Mouse (Mus musculus) lung, postnatal 0 days (tissue): ENCODE data around the gene Aes. TPM values are rescaled to one million over a fixed set of nuclear protein-coding genes. Genes with fewer than 3 reads are reported as not detected.
A peak's percentile ranks its signal among the peaks of the same experiment; 100 is the strongest.

ENCODE experiments used
- ATAC-seq: fragments of 200-750 bp; cut with Nextera tagmentation; 2 replicates; pipeline ENCODE4 v1.8.0; 2017; ENCODE audit warnings: moderate library complexity
- DNase-seq: peaks from one replicate; pipeline ENCODE4 v3.0.0-alpha.2; 2016; ENCODE audit warnings: low spot score
- H3K27ac ChIP-seq: fragments of 300-500 bp; sonication (generic); 2 replicates; pipeline ENCODE4 v1.5.1; 2014; ENCODE audit warnings: antibody characterized with exemption, mild to moderate bottlenecking, low read length, mixed read lengths
- H3K27me3 ChIP-seq: fragments of 300-500 bp; sonication (generic); replicated peaks from 2 replicates; pipeline ENCODE4 v1.6.1; 2014; ENCODE audit warnings: low read length, mixed read lengths; ENCODE audit not compliant: insufficient read depth
- H3K36me3 ChIP-seq: fragments of 300-500 bp; sonication (generic); 2 replicates; pipeline ENCODE4 v1.6.1; 2014; ENCODE audit warnings: low read length, mixed read lengths; ENCODE audit not compliant: insufficient read depth
- H3K4me1 ChIP-seq: fragments of 300-500 bp; sonication (generic); 2 replicates; pipeline ENCODE4 v1.6.1; 2014; ENCODE audit warnings: antibody characterized with exemption, low read depth, low read length, mixed read lengths; ENCODE audit not compliant: insufficient read depth
- H3K4me2 ChIP-seq: fragments of 300-500 bp; sonication (generic); replicated peaks from 2 replicates; pipeline ENCODE4 v1.6.1; 2014; ENCODE audit warnings: low read depth, mild to moderate bottlenecking, low read length, moderate library complexity, mixed read lengths
- H3K4me3 ChIP-seq: fragments of 300-500 bp; sonication (generic); 2 replicates; pipeline ENCODE4 v1.5.1; 2014; ENCODE audit warnings: low read depth, low read length
- H3K9ac ChIP-seq: fragments of 300-500 bp; sonication (generic); replicated peaks from 2 replicates; pipeline ENCODE4 v1.6.1; 2014; ENCODE audit warnings: low read depth, mild to moderate bottlenecking
- H3K9me3 ChIP-seq: fragments of 300-500 bp; sonication (generic); 2 replicates; pipeline ENCODE4 v1.6.1; 2016; ENCODE audit warnings: low read length, mixed read lengths
- CTCF ChIP-seq: IDR thresholded peaks from 2 replicates; pipeline ENCODE4 v1.5.1; 2016; ENCODE audit warnings: antibody characterized with exemption, mild to moderate bottlenecking
- EP300 ChIP-seq: IDR thresholded peaks from 2 replicates; pipeline ENCODE4 v1.6.1; 2016; ENCODE audit warnings: antibody characterized with exemption, mild to moderate bottlenecking, control low read depth
- WGBS: fragments of 180-500 bp; shearing (Covaris S2); extraction: QIAGEN DNeasy Blood & Tissue Kit; methylation state at CpG from one replicate; pipeline ENCODE4 v1.1.7; 2014; 5-methylcytosine and 5-hydroxymethylcytosine counted together
- polyA plus RNA-seq: library from polyadenylated mRNA; unstranded; fragments of >200 nt; fragmentation: Nextera tagmentation; extraction: Ambion mirVana; gene quantifications from 2 replicates; pipeline ENCODE4 v1.2.1, GENCODE M21; 2015

Aes gene
- polyA plus RNA-seq, 1 experiment from 2014 or later = 473 TPM

GRCm38 (mm10) chr10:81519978-81520365 lies 39.3 kb upstream of the Aes start:
- Histone ChIP-seq H3K9ac (no peak overlapping the region), H3K4me2 (no peak overlapping the region), H3K27ac (no peak overlapping the region), H3K4me3 (no peak overlapping the region), H3K36me3 (no peaks in the 10 kb centered on the region), H3K4me1 (peaks cover 6% of the 10 kb centered on the region; the same call in 1 of the 2 replicates), H3K27me3 (no peaks in the 10 kb centered on the region), H3K9me3 (no peaks in the 10 kb centered on the region)
- DNase-seq (no peak), ATAC-seq (no peak)
- WGBS = 35% methylated on average over 3 of the region's 3 CpGs
- TF ChIP-seq EP300 (no peak), CTCF (no peak)

DNA sequence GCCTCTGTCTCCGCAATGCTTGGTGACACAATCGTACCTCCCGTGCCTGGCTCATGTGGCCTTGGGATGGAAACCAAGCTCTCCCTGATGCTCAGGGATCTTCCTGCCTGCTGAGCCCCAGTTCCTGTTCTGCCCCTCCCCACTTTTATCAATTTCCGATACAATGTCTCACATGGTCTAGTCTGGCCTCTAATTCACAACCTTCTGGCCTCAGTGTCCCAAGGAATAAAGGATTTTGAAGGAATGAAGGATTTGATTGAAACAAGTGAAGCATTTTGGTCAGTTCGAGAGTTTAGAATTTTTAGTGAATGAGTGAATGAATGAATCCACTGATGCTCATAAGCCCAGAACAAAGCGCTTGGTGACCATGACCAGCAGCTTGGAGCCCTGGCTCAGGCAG lies 36.1 kb upstream of the Aes start:
- Histone ChIP-seq H3K4me2 (no peak overlapping the region), H3K9ac (no peak overlapping the region), H3K36me3 (no peaks in the 10 kb centered on the region), H3K9me3 (no peaks in the 10 kb centered on the region), H3K4me1 (peaks cover 6% of the 10 kb centered on the region; the same call in 1 of the 2 replicates), H3K27ac (no peak overlapping the region), H3K27me3 (no peaks in the 10 kb centered on the region), H3K4me3 (0 out of 2 replicates have a peak overlapping the region, but pooled peaks have one; percentile 14)
- DNase-seq (no peak), ATAC-seq (no peak)
- WGBS = 67% methylated on average over 6 of the region's 6 CpGs
- TF ChIP-seq CTCF = no peak
- TF ChIP-seq EP300 = no peak

DNA sequence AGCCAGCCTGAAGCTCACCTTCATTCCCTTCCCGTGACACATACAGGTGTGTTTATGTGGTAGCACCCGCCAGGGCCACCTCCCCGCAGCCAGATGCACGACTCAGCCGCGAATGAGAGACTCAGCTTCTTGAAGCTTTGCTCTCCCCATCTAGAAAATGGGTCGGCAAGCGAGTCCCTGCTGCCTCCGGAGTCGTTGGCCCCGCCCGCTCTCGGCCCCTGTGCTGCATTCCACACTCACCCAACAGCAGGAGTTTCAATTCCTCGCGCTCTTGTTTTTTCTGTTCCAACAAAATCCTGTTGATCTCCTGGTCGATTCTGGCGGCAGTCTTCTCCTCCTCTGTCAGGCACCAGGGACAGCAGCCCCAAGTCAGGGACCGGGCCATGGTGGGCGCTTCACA lies 35.7 kb upstream of the Aes start:
- Histone ChIP-seq H3K9me3 (no peaks in the 10 kb centered on the region), H3K36me3 (0 out of 2 replicates have a peak, but pooled peaks cover under 1% of the 10 kb centered on the region), H3K4me1 (peaks cover 6% of the 10 kb centered on the region; the same call in 1 of the 2 replicates), H3K27me3 (no peaks in the 10 kb centered on the region), H3K9ac (peak overlapping the region; percentile 23; the same call in 1 of the 2 replicates), H3K4me3 (peak overlapping the region; percentile 14), H3K27ac (peak overlapping the region; percentile 38; the same call in 1 of the 2 replicates), H3K4me2 (peak overlapping the region; percentile 45)
- TF ChIP-seq CTCF (no peak), EP300 (no peak)
- ATAC-seq (peak; percentile 6; the same call in 1 of the 2 replicates), DNase-seq (no peak)
- 18% methylated on average over 19 of the region's 19 CpGs for WGBS

GRCm38 (mm10) chr10:81524051-81524605 lies 35.2 kb upstream of the Aes start, which contains the start of gene Gna15:
Gna15 (minus strand) TSS chr10:81524225.
- ATAC-seq (peak; percentile 56), DNase-seq (peak; percentile 39)
- 0 out of 2 replicates have a peak, but pooled peaks cover 5% of the 10 kb centered on the region for H3K36me3 ChIP-seq
- peak within 1 kb of the TSS; percentile 23; the same call in 1 of the 2 replicates for H3K9ac ChIP-seq
- peak within 1 kb of the TSS; percentile 45 for H3K4me2 ChIP-seq
- H3K4me1 ChIP-seq = peaks cover 6% of the 10 kb centered on the region; the same call in 1 of the 2 replicates
- WGBS = 3% methylated on average over 9 of the region's 9 CpGs
- peak within 1 kb of the TSS; percentile 14 for H3K4me3 ChIP-seq
- H3K27ac ChIP-seq = peak within 1 kb of the TSS; percentile 38; the same call in 1 of the 2 replicates
- TF ChIP-seq EP300 = no peak
- no peak for TF ChIP-seq CTCF
- no peaks in the 10 kb centered on the region for H3K27me3 ChIP-seq
- no peaks in the 10 kb centered on the region for H3K9me3 ChIP-seq

- Histone ChIP-seq H3K36me3 (peaks cover 11% of the 10 kb centered on the region; the same call in 1 of the 2 replicates), H3K27ac (no peak overlapping the region), H3K9me3 (no peaks in the 10 kb centered on the region), H3K27me3 (no peaks in the 10 kb centered on the region), H3K4me3 (no peak overlapping the region), H3K9ac (no peak overlapping the region), H3K4me1 (peaks cover 6% of the 10 kb centered on the region; the same call in 1 of the 2 replicates), H3K4me2 (no peak overlapping the region)
- ATAC-seq = peak; percentile 55
- no peak for DNase-seq
- WGBS = 44% methylated on average over 12 of the region's 13 CpGs
- TF ChIP-seq EP300 (no peak), CTCF (no peak)
Measured at GRCm38 (mm10) chr10:81525017-81525694, 34.1 kb upstream of the Aes start.

DNA sequence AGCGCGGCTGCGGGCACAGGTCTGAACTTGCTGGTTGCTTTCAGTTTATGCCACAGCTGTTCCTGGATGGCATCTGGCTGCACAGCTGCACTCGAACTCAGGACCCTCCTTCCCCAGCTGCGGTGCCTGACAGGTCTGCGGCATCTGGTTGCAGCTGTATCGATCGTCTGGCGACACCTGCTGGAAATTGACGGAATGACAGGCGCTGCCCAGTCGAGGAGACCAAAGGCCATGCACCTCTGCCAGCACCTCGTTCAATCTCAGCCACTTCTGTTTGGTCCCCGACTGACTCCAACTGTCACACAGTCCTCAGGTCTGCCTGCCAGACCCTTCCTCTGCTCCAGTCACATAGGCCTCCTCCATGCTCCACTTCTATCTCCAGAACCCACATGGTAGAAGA lies 32.5 kb upstream of the Aes start:
- Histone ChIP-seq H3K4me3 (no peak overlapping the region), H3K27ac (no peak overlapping the region), H3K4me1 (peaks cover 6% of the 10 kb centered on the region; the same call in 1 of the 2 replicates), H3K9ac (no peak overlapping the region), H3K4me2 (no peak overlapping the region), H3K27me3 (no peaks in the 10 kb centered on the region), H3K36me3 (peaks cover 20% of the 10 kb centered on the region), H3K9me3 (no peaks in the 10 kb centered on the region)
- DNase-seq = peak; percentile 63
- peak; percentile 29; the same call in 1 of the 2 replicates for ATAC-seq
- TF ChIP-seq CTCF (peak; percentile 98), EP300 (no peak)
- whole genome bisulfite sequencing = 11% methylated on average over 14 of the region's 14 CpGs
